Mouse (Mus musculus) megakaryocyte progenitor cell, adult 5-6 weeks (primary cell): ENCODE data around the gene Ptprd. TPM values are rescaled to one million over a fixed set of nuclear protein-coding genes. Genes with fewer than 3 reads are reported as not detected.

Experiments
- ATAC-seq: replicated peaks from 2 replicates; pipeline ENCODE4 v1.8.0; 2016; ENCODE audit warnings: mild to moderate bottlenecking, moderate TSS enrichment, inconsistent platforms; ENCODE audit not compliant: poor library complexity
- total RNA-seq, 2 experiments: library from RNA; stranded (forward) in 1 of 2; stranded (reverse) in 1 of 2; fragments of 157-497, 149-512 nt in 1 of 2; fragments of 200-1000 nt in 1 of 2; gene quantifications; 2 replicates each; pipeline versions ENCODE4 v1.2.3 to v1.2.4; 2015 to 2017

Ptprd gene
- total RNA-seq, 2 experiments from 2014 or later: not detected

GRCm38 (mm10) chr4:76337926-76338325, 1873.8 kb downstream of the Ptprd start:
- ATAC-seq: no peak

GRCm38 (mm10) chr4:76327346-76327745, 1884.4 kb downstream of the Ptprd start:
- ATAC-seq: no peak

- no peak for ATAC-seq
Observed at GRCm38 (mm10) chr4:76325646-76326045, 1886.1 kb downstream of the Ptprd start.

DNA sequence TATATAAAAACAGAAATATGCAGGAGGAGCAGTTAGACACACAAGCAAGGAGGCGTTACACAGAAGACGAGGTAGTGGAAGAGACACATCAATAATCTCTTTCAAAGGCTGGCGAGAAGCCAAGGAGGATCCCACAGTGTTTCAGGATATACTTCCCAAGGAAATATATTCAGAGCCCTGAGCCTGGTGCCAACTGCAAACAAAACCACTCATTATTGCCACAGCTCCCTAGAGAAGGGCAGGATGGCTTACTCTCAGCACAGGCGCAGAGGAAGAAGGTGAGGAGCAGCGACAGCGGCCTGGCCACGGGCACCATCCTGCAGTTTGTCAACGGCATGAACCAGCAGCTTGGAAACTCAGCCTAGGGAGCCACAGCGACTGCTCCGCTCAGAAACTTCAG, 1886.8 kb downstream of the Ptprd start:
- no peak for ATAC-seq

DNA sequence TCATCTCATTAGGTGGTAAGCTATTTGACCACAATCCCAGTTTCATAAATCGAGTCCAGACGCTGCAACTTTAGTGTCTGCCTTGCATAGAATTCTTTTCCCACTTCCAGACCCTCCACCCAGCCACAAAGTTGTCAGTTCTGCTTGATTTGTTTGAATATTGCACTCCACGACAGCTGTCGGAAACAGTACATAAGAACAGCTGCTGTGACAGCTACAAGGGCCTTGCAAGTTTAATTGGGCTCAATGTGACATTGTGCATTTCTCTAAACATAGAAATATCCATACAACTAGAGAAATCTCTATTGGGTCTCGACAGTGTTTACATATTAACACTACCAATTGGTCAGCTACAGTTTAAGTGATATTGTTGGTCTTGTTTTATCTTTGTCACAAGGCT, 1887.3 kb downstream of the Ptprd start:
- ATAC-seq: no peak

GRCm38 (mm10) chr4:76319874-76320273, 1891.9 kb downstream of the Ptprd start:
- no peak for ATAC-seq

- ATAC-seq: no peak
Observed at GRCm38 (mm10) chr4:76315977-76316376, 1895.8 kb downstream of the Ptprd start.

GRCm38 (mm10) chr4:76313749-76314148, 1898.0 kb downstream of the Ptprd start:
- no peak for ATAC-seq

DNA sequence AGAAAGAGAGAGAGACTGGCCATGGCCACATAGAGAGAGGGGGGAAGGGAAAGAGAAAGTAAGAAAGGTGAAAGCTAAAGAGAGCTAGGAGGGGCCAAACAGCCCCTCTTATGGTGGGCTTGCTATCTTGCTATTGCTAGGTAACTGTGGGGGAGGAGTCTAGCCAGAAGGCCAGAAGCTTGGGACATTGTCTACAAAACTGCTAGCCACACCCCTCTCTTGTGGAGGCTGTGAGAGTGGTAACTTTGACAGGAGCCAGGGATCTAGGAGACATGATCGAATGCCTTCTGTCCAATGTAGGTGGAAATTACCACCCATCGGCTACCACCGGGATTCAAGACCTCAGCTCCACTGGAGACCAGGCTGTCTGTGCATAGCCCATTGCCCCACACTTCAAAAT, 1899.2 kb downstream of the Ptprd start:
- no peak for ATAC-seq

GRCm38 (mm10) chr4:76305987-76306386, 1905.8 kb downstream of the Ptprd start:
- ATAC-seq: no peak

- ATAC-seq: no peak
Observed at GRCm38 (mm10) chr4:76297375-76297774, 1914.4 kb downstream of the Ptprd start.

- ATAC-seq: no peak
Observed at GRCm38 (mm10) chr4:76292733-76293357, 1918.9 kb downstream of the Ptprd start.

DNA sequence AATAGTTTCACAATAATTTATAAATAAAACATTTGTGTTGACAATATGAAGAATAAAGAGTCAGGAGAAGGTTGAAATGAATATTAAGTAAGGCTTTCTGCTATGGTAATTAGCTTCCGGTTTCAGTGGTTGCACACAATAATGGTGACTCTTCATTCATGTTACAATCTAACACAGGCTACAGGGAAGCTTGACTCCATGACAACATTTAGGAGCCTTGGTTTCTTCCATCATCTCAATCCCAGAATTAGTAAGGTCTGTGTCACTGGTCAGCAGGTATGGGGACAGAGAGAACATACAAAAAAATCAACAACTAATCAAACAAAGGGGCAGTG, 1921.3 kb downstream of the Ptprd start:
- no peak for ATAC-seq

GRCm38 (mm10) chr4:76289612-76290483, 1921.9 kb downstream of the Ptprd start:
- no peak for ATAC-seq

- ATAC-seq: no peak
Observed at GRCm38 (mm10) chr4:76286016-76286415, 1925.7 kb downstream of the Ptprd start.

GRCm38 (mm10) chr4:76282886-76283285, 1928.9 kb downstream of the Ptprd start:
- ATAC-seq: no peak

- ATAC-seq: no peak
Observed at GRCm38 (mm10) chr4:76262727-76263126, 1949.0 kb downstream of the Ptprd start.

- ATAC-seq: no peak
Observed at GRCm38 (mm10) chr4:76260686-76261085, 1951.1 kb downstream of the Ptprd start.

GRCm38 (mm10) chr4:76260286-76260685, 1951.5 kb downstream of the Ptprd start:
- no peak for ATAC-seq

DNA sequence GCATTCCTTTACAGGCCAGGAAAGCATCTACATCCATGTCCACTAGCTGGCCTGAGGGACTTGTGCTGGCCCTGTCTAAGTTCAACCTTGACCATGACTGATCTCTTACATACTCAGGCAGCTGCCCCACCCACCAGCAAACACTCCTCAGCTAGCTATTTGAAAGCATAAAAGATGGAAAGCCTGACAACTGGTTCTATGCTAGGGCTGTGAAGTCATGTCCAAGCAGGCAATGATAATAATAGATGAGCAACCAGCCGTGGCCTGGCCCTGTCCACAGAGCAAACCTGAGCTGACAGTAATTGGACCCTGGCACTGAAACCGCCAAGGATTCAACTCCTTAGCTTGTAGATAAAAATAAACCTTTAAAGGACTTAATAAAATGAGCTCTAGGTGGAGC, 1952.1 kb downstream of the Ptprd start:
- ATAC-seq: no peak

DNA sequence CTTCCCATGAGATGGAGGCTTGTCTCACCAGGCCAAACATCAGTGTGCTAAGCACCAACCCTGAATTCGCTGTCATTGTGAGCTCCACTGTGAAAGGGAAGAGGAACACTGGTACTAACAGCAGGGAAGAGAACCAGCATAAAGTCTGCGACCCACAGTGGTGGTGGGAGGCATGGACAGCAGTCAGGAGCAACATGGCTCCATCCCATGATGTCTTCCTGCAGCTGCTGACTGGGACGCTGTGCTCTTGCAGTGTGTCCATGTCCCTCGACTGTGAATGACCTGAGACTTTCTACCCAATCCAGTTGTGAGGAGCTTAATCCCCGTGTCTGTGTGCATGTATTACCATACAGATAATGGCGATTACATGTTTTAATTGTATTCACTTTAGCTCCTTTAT, 1967.4 kb downstream of the Ptprd start:
- no peak for ATAC-seq

- no peak for ATAC-seq
Observed at GRCm38 (mm10) chr4:76241542-76241941, 1970.2 kb downstream of the Ptprd start.

DNA sequence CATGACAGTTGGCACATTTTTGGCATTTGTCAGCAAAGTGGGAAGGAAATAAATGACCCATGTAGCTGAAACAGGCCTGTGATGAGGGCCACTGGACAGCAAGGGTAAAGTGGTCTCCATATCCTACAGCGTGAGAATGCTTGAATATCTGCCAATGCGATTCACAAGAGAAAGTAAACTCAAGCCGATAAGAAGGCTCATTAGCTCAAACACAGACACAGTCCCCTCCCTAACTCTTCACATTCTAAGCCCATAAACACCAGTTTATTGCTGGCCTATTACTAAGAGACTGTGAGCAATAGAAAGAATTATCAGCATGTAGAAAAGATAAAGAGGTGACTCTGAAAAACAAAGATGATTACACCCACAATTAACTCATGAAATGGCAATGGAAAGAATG, 1970.6 kb downstream of the Ptprd start:
- ATAC-seq: no peak
